Mouse (Mus musculus) retina, embryonic 14.5 days (tissue): ENCODE data around the gene Cpt1c.

Experiments used
- DNase-seq: peaks from one replicate; pipeline ENCODE4 v3.0.0-alpha.2; 2015; ENCODE audit warnings: low spot score

Cpt1c gene

DNA sequence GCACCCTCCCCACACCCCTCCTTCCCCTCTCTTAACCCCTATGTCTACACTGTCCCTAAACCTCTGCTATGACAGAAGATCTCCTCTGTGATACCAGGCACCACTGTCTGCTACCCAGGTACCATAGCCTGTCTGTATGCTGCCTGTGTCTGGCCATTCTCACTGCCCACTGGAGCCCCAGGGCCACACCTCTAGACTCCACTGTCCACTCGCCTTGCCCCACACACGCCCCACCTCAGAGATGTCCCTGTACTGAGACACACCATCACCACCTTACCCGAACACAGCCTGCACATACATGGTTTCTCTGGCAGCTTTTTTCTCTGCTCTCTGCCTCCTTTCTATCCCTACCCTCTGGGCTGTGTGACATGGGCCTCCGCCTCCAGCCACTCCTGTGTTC is 57.8 kb downstream of the Cpt1c start:
- no peak for DNase-seq

DNA sequence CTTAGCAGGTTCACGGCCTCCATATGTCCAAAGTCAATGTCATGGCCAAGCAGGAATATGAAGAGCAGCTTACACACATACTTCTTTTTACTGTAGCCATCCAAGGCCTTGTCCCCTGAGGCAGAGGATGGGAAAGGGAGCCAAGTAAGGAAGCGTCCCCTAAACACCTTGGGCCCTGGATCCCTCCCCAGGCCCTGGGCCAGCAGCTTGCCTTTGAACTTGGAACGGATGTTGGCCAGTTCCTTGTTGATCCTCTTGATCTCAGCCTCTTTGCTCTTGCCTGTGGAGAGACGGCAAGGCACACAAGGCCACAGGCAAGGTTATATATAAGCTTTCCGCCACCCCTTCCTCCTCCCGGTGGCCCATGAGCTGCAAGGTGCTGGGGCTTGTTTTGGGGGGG is 58.5 kb downstream of the Cpt1c start:
- no peak for DNase-seq

DNA sequence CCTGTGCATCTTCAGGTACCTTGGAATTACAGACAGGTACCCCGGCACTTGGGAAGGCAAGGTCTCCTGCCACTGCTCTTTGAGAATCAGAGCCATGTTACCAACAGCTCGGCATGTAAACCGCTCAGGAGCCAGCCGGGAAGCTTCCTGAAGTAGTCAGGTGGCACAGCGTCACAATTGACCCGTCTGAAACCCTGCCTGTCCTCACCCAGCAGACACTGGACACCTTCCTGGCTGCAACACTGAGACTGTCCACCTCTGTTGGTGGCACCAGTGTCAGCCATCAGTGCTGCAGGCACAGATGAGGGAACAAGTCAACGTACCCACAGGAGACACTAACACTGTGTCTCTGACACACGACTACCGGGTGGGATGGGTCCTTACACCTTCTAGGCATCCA is 59.3 kb downstream of the Cpt1c start:
- DNase-seq, result no peak

DNA sequence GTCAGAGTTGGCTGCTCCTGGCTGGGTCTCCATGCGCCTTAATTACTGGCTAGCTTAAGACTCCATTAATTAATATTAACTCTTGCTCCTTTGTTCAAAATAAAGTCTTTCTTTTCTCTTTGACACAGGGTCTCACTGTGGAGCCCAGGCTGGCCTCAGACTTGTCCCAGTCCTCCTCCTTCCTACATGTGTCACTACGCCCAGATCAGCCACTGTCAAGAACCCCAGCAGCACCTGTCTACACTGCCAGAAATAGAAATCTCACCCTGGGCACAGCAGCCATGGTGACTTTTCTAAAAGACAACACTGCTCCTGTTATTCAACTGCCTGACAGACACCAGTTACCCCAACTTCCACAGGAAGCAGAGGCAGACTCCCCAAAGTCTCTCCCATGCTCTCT is 60.3 kb downstream of the Cpt1c start:
- DNase-seq, result no peak
